Mouse (Mus musculus) bone marrow, adult 2 months (tissue): ENCODE data around the gene Slc22a23. TPM values are rescaled to one million over a fixed set of nuclear protein-coding genes. Genes with fewer than 3 reads are reported as not detected.

Experiments
- H3K27ac ChIP-seq: fragments of 200-500 bp; 2 replicates; pipeline ENCODE4 v1.5.1; 2012; ENCODE audit warnings: low read depth, mild to moderate bottlenecking, control low read depth, inconsistent platforms, low read length; ENCODE audit not compliant: control insufficient read depth, poor library complexity, insufficient read depth
- H3K4me1 ChIP-seq: fragments of 200-500 bp; 2 replicates; pipeline ENCODE4 v1.6.1; 2011; ENCODE audit warnings: low read length; ENCODE audit not compliant: control insufficient read depth, insufficient read depth
- H3K4me3 ChIP-seq: fragments of 200-500 bp; replicated peaks from 2 replicates; pipeline ENCODE3; 2011; ENCODE audit warnings: mild to moderate bottlenecking, low read depth, low read length, control low read depth; ENCODE audit not compliant: control insufficient read depth
- CTCF ChIP-seq: fragments of 200-500 bp; IDR thresholded peaks from 2 replicates; pipeline ENCODE4 v1.5.1; 2011; ENCODE audit warnings: low read length, control low read depth; ENCODE audit not compliant: control insufficient read depth, insufficient read depth
- POLR2A ChIP-seq: fragments of 200-500 bp; IDR thresholded peaks from 2 replicates; pipeline ENCODE4 v1.6.1; 2011; ENCODE audit warnings: low read depth, mild to moderate bottlenecking, control low read depth, low read length, borderline replicate concordance; ENCODE audit not compliant: control insufficient read depth
- WGBS: fragments of 180-500 bp; shearing (Covaris S2); methylation state at CpG from one replicate; pipeline ENCODE4 v1.1.7; 2018; 5-methylcytosine and 5-hydroxymethylcytosine counted together
- polyA plus RNA-seq: library from polyadenylated mRNA; stranded (reverse); fragments of >200 nt; gene quantifications from 2 replicates; pipeline ENCODE4 v1.2.4, GENCODE M21; 2011; ENCODE audit warnings: low replicate concordance; ENCODE audit not compliant: missing spikeins, insufficient read depth, insufficient read length

Gene Slc22a23
- polyA plus RNA-seq, 1 experiment, result 26.2 TPM

- TF ChIP-seq POLR2A, result no peak
- no peak for TF ChIP-seq CTCF
- WGBS, result 58% methylated on average over 6 of the region's 6 CpGs
- Histone ChIP-seq H3K4me1 (no peaks in the 10 kb centered on the region), H3K4me3 (no peak overlapping the region), H3K27ac (no peak overlapping the region)
Measured at GRCm38 (mm10) chr13:34371951-34372869, 27.2 kb upstream of the Slc22a23 start.

GRCm38 (mm10) chr13:34370281-34370825 is 25.4 kb upstream of the Slc22a23 start:
- 77% methylated on average over 4 of the region's 4 CpGs for WGBS
- H3K4me1 ChIP-seq, result no peaks in the 10 kb centered on the region

GRCm38 (mm10) chr13:34365226-34365625 is 20.2 kb upstream of the Slc22a23 start:
- Histone ChIP-seq H3K27ac (no peak overlapping the region), H3K4me3 (no peak overlapping the region), H3K4me1 (no peaks in the 10 kb centered on the region)
- TF ChIP-seq CTCF, result no peak
- TF ChIP-seq POLR2A, result no peak
- 52% methylated on average over 1 of the region's 1 CpGs for WGBS

More at GRCm38 (mm10) chr13:34370281-34370825, 25.4 kb upstream of the Slc22a23 start:
- no peak for TF ChIP-seq POLR2A
- TF ChIP-seq CTCF, result no peak
- H3K27ac ChIP-seq, result no peak overlapping the region
- no peak overlapping the region for H3K4me3 ChIP-seq

- Histone ChIP-seq H3K4me1 (no peaks in the 10 kb centered on the region), H3K4me3 (no peak overlapping the region), H3K27ac (no peak overlapping the region)
- WGBS, result 90% methylated on average over 5 of the region's 5 CpGs
- TF ChIP-seq POLR2A (no peak), CTCF (no peak)
Measured at GRCm38 (mm10) chr13:34355656-34356055, 10.7 kb upstream of the Slc22a23 start.

- WGBS, result 64% methylated on average over 10 of the region's 10 CpGs
Measured at GRCm38 (mm10) chr13:34354830-34355624, 10.0 kb upstream of the Slc22a23 start.

GRCm38 (mm10) chr13:34353241-34353640 is 8.3 kb upstream of the Slc22a23 start:
- Histone ChIP-seq H3K4me3 (no peak overlapping the region), H3K27ac (no peak overlapping the region), H3K4me1 (no peaks in the 10 kb centered on the region)
- 89% methylated on average over 7 of the region's 7 CpGs for WGBS
- TF ChIP-seq CTCF, result no peak
- no peak for TF ChIP-seq POLR2A

More at GRCm38 (mm10) chr13:34354830-34355624, 10.0 kb upstream of the Slc22a23 start:
- Histone ChIP-seq H3K4me3 (no peak overlapping the region), H3K27ac (no peak overlapping the region), H3K4me1 (no peaks in the 10 kb centered on the region)
- no peak for TF ChIP-seq CTCF
- no peak for TF ChIP-seq POLR2A

GRCm38 (mm10) chr13:34351437-34351836 is 6.5 kb upstream of the Slc22a23 start:
- TF ChIP-seq POLR2A (no peak), CTCF (no peak)
- Histone ChIP-seq H3K4me1 (no peaks in the 10 kb centered on the region), H3K4me3 (no peak overlapping the region), H3K27ac (no peak overlapping the region)

- no peak for TF ChIP-seq CTCF
- TF ChIP-seq POLR2A, result no peak
- H3K27ac ChIP-seq, result no peak overlapping the region
- no peak overlapping the region for H3K4me3 ChIP-seq
- WGBS, result 39% methylated on average over 7 of the region's 7 CpGs
- no peaks in the 10 kb centered on the region for H3K4me1 ChIP-seq
Measured at GRCm38 (mm10) chr13:34347960-34348889, 3.2 kb upstream of the Slc22a23 start.
